Mouse (Mus musculus) hindbrain, embryonic 14.5 days (tissue): ENCODE results near the gene Zic3. TPM values are rescaled to one million over a fixed set of nuclear protein-coding genes. Genes with fewer than 3 reads are reported as not detected.
A peak's percentile ranks its signal among the peaks of the same experiment; 100 is the strongest.

Source experiments
- ATAC-seq: fragments of 200-750 bp; cut with Nextera tagmentation; 2 replicates; pipeline ENCODE4 v1.8.0; 2017; ENCODE audit warnings: moderate number of reproducible peaks, mild to moderate bottlenecking, moderate TSS enrichment, moderate library complexity; ENCODE audit not compliant: low FRiP score
- DNase-seq: peaks from one replicate; pipeline ENCODE4 v3.0.0-alpha.2; 2015; ENCODE audit warnings: low spot score
- H3K27ac ChIP-seq: fragments of 300-500 bp; sonication (generic); 2 replicates; pipeline ENCODE4 v1.5.1; 2014; ENCODE audit warnings: mild to moderate bottlenecking, moderate library complexity
- H3K27me3 ChIP-seq: fragments of 300-500 bp; sonication (generic); 2 replicates; pipeline ENCODE4 v1.6.1; 2014; ENCODE audit warnings: mild to moderate bottlenecking, low read length, mixed read lengths; ENCODE audit not compliant: control insufficient read depth, insufficient read depth
- H3K36me3 ChIP-seq: fragments of 300-500 bp; sonication (generic); replicated peaks from 2 replicates; pipeline ENCODE4 v1.6.1; 2014; ENCODE audit not compliant: control insufficient read depth, insufficient read depth
- H3K4me1 ChIP-seq: fragments of 300-500 bp; sonication (generic); replicated peaks from 2 replicates; pipeline ENCODE4 v1.6.1; 2014; ENCODE audit warnings: antibody characterized with exemption, low read length, mixed read lengths; ENCODE audit not compliant: control insufficient read depth, insufficient read depth
- H3K4me2 ChIP-seq: fragments of 300-500 bp; sonication (generic); replicated peaks from 2 replicates; pipeline ENCODE4 v1.6.1; 2014; ENCODE audit warnings: mild to moderate bottlenecking, moderate library complexity
- H3K4me3 ChIP-seq: fragments of 300-500 bp; sonication (generic); replicated peaks from 2 replicates; pipeline ENCODE4 v1.5.1; 2014; ENCODE audit warnings: mild to moderate bottlenecking, low read length
- H3K9ac ChIP-seq: fragments of 300-500 bp; sonication (generic); 2 replicates; pipeline ENCODE4 v1.6.1; 2014
- H3K9me3 ChIP-seq: fragments of 300-500 bp; sonication (generic); 2 replicates; pipeline ENCODE4 v1.6.1; 2016; ENCODE audit warnings: low read length; ENCODE audit not compliant: control insufficient read depth
- WGBS: fragments of 180-500 bp; shearing (Covaris S2); extraction: QIAGEN DNeasy Blood & Tissue Kit; methylation state at CpG from one replicate; pipeline ENCODE4 v1.1.7; 2014; 5-methylcytosine and 5-hydroxymethylcytosine counted together
- polyA plus RNA-seq: library from polyadenylated mRNA; unstranded; fragments of >200 nt; fragmentation: Nextera tagmentation; extraction: Ambion mirVana; gene quantifications from 2 replicates; pipeline ENCODE4 v1.2.1, GENCODE M21; 2014

Zic3 gene
- polyA plus RNA-seq, 1 experiment from 2014 or later: 18.9 TPM

GRCm38 (mm10) chrX:58038061-58039007, 15.8 kb downstream of the Zic3 start:
- WGBS: 19% methylated on average over 68 of the region's 70 CpGs
- peak; percentile 92 for ATAC-seq
- H3K9ac ChIP-seq: peak overlapping the region; percentile 46; the same call in 1 of the 2 replicates

GRCm38 (mm10) chrX:58039703-58040102, 17.2 kb downstream of the Zic3 start:
- Histone ChIP-seq H3K9me3 (no peaks in the 10 kb centered on the region), H3K4me2 (no peak overlapping the region), H3K36me3 (no peaks in the 10 kb centered on the region), H3K4me1 (no peaks in the 10 kb centered on the region), H3K27ac (no peak overlapping the region), H3K4me3 (no peak overlapping the region), H3K27me3 (peaks cover 29% of the 10 kb centered on the region; the same call in 1 of the 2 replicates), H3K9ac (no peak overlapping the region)
- WGBS: 30% methylated on average over 4 of the region's 4 CpGs
- no peak for ATAC-seq
- no peak for DNase-seq

More at GRCm38 (mm10) chrX:58038061-58039007, 15.8 kb downstream of the Zic3 start:
- Histone ChIP-seq H3K27me3 (peaks cover 29% of the 10 kb centered on the region; the same call in 1 of the 2 replicates), H3K36me3 (no peaks in the 10 kb centered on the region), H3K4me1 (no peaks in the 10 kb centered on the region), H3K4me2 (peak overlapping the region; percentile 47), H3K27ac (peak overlapping the region; percentile 75), H3K4me3 (peak overlapping the region; percentile 30), H3K9me3 (no peaks in the 10 kb centered on the region)
- peak; percentile 53 for DNase-seq

- H3K4me3 ChIP-seq: no peak overlapping the region
- no peaks in the 10 kb centered on the region for H3K36me3 ChIP-seq
- H3K9me3 ChIP-seq: no peaks in the 10 kb centered on the region
- no peaks in the 10 kb centered on the region for H3K4me1 ChIP-seq
- ATAC-seq: no peak
- 53% methylated on average over 3 of the region's 3 CpGs for WGBS
- no peak overlapping the region for H3K4me2 ChIP-seq
- no peak for DNase-seq
- no peak overlapping the region for H3K27ac ChIP-seq
- peaks cover 23% of the 10 kb centered on the region; the same call in 1 of the 2 replicates for H3K27me3 ChIP-seq
- H3K9ac ChIP-seq: no peak overlapping the region
Observed at GRCm38 (mm10) chrX:58041865-58042264, 19.4 kb downstream of the Zic3 start.

- no peak overlapping the region for H3K27ac ChIP-seq
- WGBS: 81% methylated on average over 4 of the region's 4 CpGs
- ATAC-seq (no peak), DNase-seq (no peak)
- H3K4me2 ChIP-seq: no peak overlapping the region
- H3K36me3 ChIP-seq: no peaks in the 10 kb centered on the region
- no peak overlapping the region for H3K4me3 ChIP-seq
- no peaks in the 10 kb centered on the region for H3K4me1 ChIP-seq
- H3K27me3 ChIP-seq: peaks cover 16% of the 10 kb centered on the region; the same call in 1 of the 2 replicates
- no peaks in the 10 kb centered on the region for H3K9me3 ChIP-seq
- no peak overlapping the region for H3K9ac ChIP-seq
Observed at GRCm38 (mm10) chrX:58042512-58042911, 20.0 kb downstream of the Zic3 start.
